Mouse (Mus musculus): Measurements from ENCODE around the gene Lpin2. TPM values are rescaled to one million over a fixed set of nuclear protein-coding genes. Genes with fewer than 3 reads are reported as not detected.

Gene Lpin2
- polyA plus RNA-seq, 1 experiment from 2014 or later, result 37.3 TPM

DNA sequence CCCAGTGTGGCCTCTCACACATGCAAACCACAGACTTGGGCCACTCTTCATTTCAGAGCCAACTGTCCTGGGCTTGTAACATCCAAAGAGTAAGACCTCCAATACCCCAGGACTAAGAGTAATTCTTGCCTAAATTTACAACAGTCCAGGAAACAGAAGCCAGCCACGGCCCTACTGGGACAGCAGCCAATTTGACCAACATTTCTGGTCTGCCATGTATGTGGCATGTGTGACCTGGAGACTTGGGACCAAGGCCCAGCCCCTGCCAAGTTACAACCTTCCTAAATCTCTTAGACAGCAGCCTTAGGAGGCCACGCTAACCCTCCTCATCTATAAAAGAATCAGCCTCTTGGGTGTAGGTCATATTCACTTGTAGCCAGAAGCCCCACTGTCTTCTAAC, 71.0 kb downstream of the Lpin2 start:
- H3K27me3 ChIP-seq, result no peaks in the 10 kb centered on the region
- peaks cover 13% of the 10 kb centered on the region; the same call in 1 of the 2 replicates for H3K36me3 ChIP-seq
- 82% methylated on average over 2 of the region's 2 CpGs for WGBS
- H3K9me3 ChIP-seq (replicated peaks), result no peaks in the 10 kb centered on the region
- H3K4me2 ChIP-seq (replicated peaks), result no peak overlapping the region
- H3K4me3 ChIP-seq (replicated peaks), result no peak overlapping the region
- no peak overlapping the region for H3K27ac ChIP-seq (replicated peaks)
- H3K4me1 ChIP-seq, result peaks cover 28% of the 10 kb centered on the region
- no peak for ATAC-seq (ENCODE audit: insufficient number of reproducible peaks, low FRiP score, low TSS enrichment, low read depth)
- H3K9ac ChIP-seq, result no peak overlapping the region

DNA sequence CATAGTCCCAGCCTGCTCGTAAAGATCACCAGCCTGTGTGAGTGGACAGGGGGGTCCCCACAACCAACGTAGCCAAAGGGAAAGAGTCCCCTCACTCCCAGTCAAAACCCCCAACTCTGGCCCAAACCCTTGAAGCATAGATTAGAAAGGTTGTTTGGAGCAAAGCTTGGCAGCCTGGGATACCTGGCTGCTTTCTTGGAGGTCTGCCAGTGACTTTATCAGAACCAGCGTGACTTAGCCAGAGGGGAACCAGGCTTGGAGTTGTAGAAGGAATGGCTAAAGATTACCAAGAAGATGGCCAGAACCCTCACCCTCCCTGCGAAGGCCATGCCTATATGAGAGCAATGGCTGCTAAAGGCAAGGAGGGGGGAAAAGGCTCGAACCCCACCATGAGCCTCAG, 71.7 kb downstream of the Lpin2 start:
- 69% methylated on average over 5 of the region's 5 CpGs for WGBS
- no peaks in the 10 kb centered on the region for H3K27me3 ChIP-seq
- H3K9me3 ChIP-seq (replicated peaks), result no peaks in the 10 kb centered on the region
- ATAC-seq (ENCODE audit: insufficient number of reproducible peaks, low FRiP score, low TSS enrichment, low read depth), result no peak
- H3K27ac ChIP-seq (replicated peaks), result no peak overlapping the region
- H3K4me1 ChIP-seq, result peaks cover 28% of the 10 kb centered on the region
- no peak overlapping the region for H3K4me2 ChIP-seq (replicated peaks)
- no peak overlapping the region for H3K4me3 ChIP-seq (replicated peaks)
- H3K9ac ChIP-seq, result no peak overlapping the region
- H3K36me3 ChIP-seq, result peaks cover 12% of the 10 kb centered on the region; the same call in 1 of the 2 replicates

DNA sequence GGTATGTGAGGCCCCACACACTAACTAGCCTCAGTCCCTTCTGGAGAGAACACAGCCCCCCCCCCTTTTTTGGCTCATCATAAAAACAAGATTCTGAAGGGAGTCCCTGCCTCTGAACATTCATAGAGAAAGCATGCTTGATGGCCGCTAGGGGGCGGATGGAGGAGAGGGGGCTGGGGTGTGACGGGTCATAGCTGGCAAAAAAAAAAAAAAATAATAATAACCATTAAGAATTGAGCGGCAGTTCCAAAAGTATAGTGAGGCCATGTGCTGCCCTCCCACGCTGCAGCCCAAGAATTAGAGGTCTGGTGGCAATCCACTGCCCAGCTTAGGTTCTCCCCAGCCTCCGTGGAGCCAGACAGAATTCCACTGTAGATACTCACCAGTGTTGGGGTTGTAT, 72.4 kb downstream of the Lpin2 start:
- Histone ChIP-seq H3K4me2 (replicated peaks) (no peak overlapping the region), H3K27me3 (no peaks in the 10 kb centered on the region), H3K9ac (no peak overlapping the region), H3K36me3 (peaks cover 9% of the 10 kb centered on the region; the same call in 1 of the 2 replicates), H3K9me3 (replicated peaks) (no peaks in the 10 kb centered on the region), H3K27ac (replicated peaks) (no peak overlapping the region), H3K4me3 (replicated peaks) (no peak overlapping the region), H3K4me1 (peaks cover 28% of the 10 kb centered on the region)
- no peak for ATAC-seq (ENCODE audit: insufficient number of reproducible peaks, low FRiP score, low TSS enrichment, low read depth)
- 44% methylated on average over 6 of the region's 6 CpGs for WGBS

DNA sequence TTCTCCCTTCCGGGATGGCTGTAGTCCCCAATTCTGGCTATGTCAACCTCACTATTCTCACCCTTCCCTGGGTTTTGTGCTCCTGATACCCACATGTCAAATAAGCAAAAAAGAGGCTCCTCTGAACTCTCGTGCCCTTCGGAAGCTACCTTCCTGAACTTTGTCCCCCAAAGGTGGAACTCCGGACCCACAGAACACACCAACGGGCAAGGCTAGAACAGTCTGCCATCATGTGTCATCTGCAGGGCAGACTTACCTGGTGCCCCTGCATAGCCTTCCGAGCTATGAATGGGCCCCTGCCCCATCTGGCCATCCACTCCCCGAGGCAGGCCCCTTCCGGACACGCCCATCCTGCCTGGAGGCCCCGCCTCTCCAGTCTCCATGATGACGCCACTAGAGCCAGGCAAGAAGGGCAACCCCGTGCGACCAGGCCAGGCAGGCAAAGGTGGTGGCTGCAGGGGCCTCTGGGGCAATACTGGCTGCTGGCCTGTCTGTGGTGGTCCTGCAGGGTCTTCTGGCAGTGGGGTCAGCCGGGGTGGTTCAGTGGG, 73.8 kb downstream of the Lpin2 start:
- Histone ChIP-seq H3K4me3 (replicated peaks) (no peak overlapping the region), H3K27ac (replicated peaks) (no peak overlapping the region), H3K9ac (no peak overlapping the region), H3K4me2 (replicated peaks) (no peak overlapping the region), H3K9me3 (replicated peaks) (no peaks in the 10 kb centered on the region), H3K36me3 (0 out of 2 replicates have a peak, but pooled peaks cover 5% of the 10 kb centered on the region), H3K4me1 (peaks cover 24% of the 10 kb centered on the region), H3K27me3 (no peaks in the 10 kb centered on the region)
- 78% methylated on average over 14 of the region's 14 CpGs for WGBS
- no peak; the same call in 1 of the 2 replicates for ATAC-seq (ENCODE audit: insufficient number of reproducible peaks, low FRiP score, low TSS enrichment, low read depth)

DNA sequence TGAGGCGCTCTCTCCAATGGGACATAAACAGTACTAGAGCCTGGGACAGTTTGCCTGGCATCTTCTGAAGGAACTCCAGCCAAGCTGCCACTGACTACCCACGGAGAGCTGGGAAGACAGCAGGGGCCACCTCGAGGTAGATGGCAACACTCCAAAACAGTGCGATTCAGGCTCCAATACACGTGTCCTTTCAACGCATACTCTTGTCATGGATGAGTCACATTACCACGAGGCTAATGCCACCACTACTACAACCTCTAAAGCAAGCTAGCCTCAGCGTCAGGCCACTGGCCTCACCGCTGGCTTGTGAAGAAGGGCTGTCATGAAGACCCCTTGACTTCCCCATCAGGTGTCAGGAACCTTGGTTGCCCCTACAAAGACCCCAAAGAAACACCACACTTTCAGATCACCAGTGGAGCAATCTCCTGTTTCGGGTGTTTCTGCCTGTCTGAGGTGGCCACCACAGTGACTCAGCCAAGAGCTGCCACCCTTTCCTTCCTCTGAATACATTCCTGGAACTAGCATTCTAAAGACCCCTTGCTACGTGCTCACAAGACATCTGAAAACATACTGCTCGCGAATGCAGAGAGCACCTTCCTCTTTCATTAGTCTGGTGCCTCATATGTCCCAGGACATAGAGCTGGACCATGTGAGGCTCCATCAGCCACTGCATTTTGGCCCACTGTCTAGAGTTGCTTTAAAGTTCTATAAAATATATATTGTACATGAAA, 74.6 kb downstream of the Lpin2 start:
- Histone ChIP-seq H3K4me1 (peaks cover 17% of the 10 kb centered on the region), H3K36me3 (0 out of 2 replicates have a peak, but pooled peaks cover 5% of the 10 kb centered on the region), H3K9ac (no peak overlapping the region), H3K9me3 (replicated peaks) (no peaks in the 10 kb centered on the region), H3K4me2 (replicated peaks) (no peak overlapping the region), H3K27ac (replicated peaks) (no peak overlapping the region), H3K27me3 (no peaks in the 10 kb centered on the region), H3K4me3 (replicated peaks) (no peak overlapping the region)
- WGBS, result 83% methylated on average over 13 of the region's 13 CpGs
- ATAC-seq (ENCODE audit: insufficient number of reproducible peaks, low FRiP score, low TSS enrichment, low read depth), result no peak

DNA sequence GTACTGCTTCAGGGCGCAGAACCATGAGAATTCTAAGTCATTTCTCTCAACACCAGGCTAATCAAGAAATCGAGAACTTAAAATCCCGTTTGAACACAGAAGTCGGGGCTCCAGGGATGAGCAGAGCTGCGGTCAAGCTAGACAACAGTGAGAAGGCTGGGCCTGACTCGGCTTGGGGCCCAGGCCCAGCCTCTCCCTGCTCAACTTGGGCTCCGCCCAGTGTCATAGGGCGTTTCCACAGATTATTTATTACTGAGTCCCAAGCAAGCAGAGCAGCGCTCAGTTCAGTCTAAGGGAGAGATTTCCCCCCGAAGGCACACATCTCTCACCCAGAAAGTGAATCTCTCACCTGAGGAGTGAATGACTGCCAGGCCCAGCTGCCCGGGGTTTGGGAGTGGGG, 77.4 kb downstream of the Lpin2 start:
- no peaks in the 10 kb centered on the region for H3K36me3 ChIP-seq
- no peak for ATAC-seq (ENCODE audit: insufficient number of reproducible peaks, low FRiP score, low TSS enrichment, low read depth)
- H3K4me2 ChIP-seq (replicated peaks), result no peak overlapping the region

DNA sequence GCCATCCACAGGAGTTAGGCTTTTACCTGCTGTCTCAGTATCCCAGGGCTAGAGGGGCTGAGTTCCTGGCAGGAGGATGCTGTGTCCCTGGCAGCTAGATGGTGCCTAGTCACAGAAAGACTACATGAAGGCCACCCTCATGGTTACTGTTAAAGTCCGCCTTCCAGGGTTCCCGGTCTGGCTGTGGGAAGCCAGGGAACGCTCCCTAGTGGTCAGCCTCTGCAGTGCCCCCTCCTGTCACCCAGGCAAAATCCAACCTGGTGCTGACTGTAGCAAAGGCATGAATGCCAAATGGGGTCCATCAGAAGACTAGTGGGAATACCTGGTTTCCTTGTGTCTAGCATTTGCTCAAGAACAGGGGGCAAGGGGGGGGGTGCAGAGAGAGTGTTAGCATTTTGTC, 78.3 kb downstream of the Lpin2 start:
- Histone ChIP-seq H3K27ac (replicated peaks) (no peak overlapping the region), H3K9me3 (replicated peaks) (no peaks in the 10 kb centered on the region), H3K4me3 (replicated peaks) (no peak overlapping the region), H3K9ac (no peak overlapping the region), H3K4me1 (peaks cover 6% of the 10 kb centered on the region; the same call in 1 of the 2 replicates), H3K4me2 (replicated peaks) (no peak overlapping the region), H3K27me3 (no peaks in the 10 kb centered on the region), H3K36me3 (no peaks in the 10 kb centered on the region)
- 35% methylated on average over 3 of the region's 3 CpGs for WGBS
- ATAC-seq (ENCODE audit: insufficient number of reproducible peaks, low FRiP score, low TSS enrichment, low read depth), result no peak

More for the DNA sequence above, 77.4 kb downstream of the Lpin2 start:
- 69% methylated on average over 11 of the region's 11 CpGs for WGBS
- no peak overlapping the region for H3K27ac ChIP-seq (replicated peaks)
- H3K4me1 ChIP-seq, result peaks cover 3% of the 10 kb centered on the region; the same call in 1 of the 2 replicates
- no peak overlapping the region for H3K9ac ChIP-seq
- no peaks in the 10 kb centered on the region for H3K27me3 ChIP-seq
- H3K4me3 ChIP-seq (replicated peaks), result no peak overlapping the region
- H3K9me3 ChIP-seq (replicated peaks), result no peaks in the 10 kb centered on the region

DNA sequence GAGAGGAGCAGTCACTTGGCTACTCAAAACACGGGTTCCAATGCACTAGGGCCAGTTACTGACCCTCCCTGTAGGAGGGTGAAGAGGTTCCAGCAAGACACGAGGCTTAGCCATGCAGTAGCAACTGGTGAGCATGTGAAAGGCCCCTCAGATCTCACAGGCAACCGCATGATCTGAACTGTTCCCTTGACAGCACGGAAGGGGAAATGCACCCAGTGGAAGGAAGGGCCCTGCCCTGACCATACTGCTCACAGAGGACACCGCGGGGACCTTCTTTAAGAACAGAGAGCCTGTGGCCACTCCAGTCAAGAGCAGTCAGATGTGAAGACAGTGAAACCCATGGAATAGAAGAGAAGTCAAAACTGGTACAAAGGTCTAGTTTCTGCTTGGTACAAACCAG, 80.8 kb downstream of the Lpin2 start:
- 78% methylated on average over 6 of the region's 6 CpGs for WGBS
- Histone ChIP-seq H3K27ac (replicated peaks) (no peak overlapping the region), H3K4me2 (replicated peaks) (no peak overlapping the region), H3K4me1 (peaks cover 6% of the 10 kb centered on the region; the same call in 1 of the 2 replicates), H3K9me3 (replicated peaks) (no peaks in the 10 kb centered on the region), H3K27me3 (no peaks in the 10 kb centered on the region), H3K36me3 (no peaks in the 10 kb centered on the region), H3K4me3 (replicated peaks) (no peak overlapping the region), H3K9ac (no peak overlapping the region)
- ATAC-seq (ENCODE audit: insufficient number of reproducible peaks, low FRiP score, low TSS enrichment, low read depth), result no peak

DNA sequence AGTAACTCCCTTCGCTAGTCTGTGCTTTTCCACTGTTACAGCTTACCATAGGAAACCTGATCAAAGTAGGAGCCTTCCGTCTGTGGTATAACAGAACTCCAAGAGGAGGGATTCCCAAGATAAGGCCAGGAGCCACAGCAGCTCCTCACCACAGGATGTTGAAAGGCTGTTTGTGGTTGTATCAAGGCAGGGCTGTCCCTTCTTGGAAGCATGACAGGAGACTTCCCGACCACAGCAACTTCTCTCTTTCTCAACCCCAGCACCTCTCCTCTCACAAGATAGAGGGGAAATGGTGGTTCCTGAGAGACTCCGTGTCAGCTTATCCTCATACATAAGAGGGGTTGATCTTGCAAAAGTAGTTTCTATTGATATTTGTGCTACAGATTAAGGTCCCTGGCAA, 82.4 kb downstream of the Lpin2 start:
- H3K4me2 ChIP-seq (replicated peaks), result no peak overlapping the region
- ATAC-seq (ENCODE audit: insufficient number of reproducible peaks, low FRiP score, low TSS enrichment, low read depth), result no peak
- WGBS, result 61% methylated on average over 4 of the region's 4 CpGs
- H3K27me3 ChIP-seq, result no peaks in the 10 kb centered on the region
- no peak overlapping the region for H3K4me3 ChIP-seq (replicated peaks)
- peaks cover 6% of the 10 kb centered on the region; the same call in 1 of the 2 replicates for H3K4me1 ChIP-seq
- H3K27ac ChIP-seq (replicated peaks), result no peak overlapping the region
- no peaks in the 10 kb centered on the region for H3K9me3 ChIP-seq (replicated peaks)
- no peaks in the 10 kb centered on the region for H3K36me3 ChIP-seq
- no peak overlapping the region for H3K9ac ChIP-seq

DNA sequence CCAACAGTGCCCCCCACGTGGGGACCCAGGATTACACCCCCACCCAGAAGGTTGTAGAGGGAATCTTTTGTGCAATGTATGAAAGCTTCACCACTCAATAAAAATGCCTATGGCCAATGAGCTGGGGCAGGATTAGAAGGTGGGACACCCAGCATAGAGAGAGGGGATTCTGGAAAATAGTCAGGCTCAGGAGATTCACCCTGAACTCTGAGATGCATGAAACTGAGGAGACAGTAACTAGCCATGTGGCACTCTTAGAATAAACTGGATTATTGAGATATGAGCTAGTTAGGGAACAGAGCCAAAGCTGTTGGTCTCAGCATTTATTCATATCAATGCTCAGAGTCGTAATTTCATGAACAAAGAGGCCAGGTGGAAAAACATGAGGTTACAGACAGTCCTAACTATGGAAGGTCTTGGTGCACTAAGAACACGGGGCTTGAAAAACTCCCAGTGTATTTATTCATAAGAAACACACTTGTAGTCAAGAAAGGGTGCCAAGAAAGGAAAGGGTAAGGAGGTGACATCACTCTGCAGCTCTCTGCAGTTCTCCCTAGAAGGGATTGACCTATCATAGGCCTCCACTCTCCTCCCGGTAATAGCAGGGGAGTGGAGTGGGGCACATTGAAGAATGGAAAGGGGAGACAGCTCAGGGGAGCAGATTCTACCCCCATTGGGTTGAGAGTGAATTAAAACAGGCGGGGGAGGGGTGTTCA, 83.1 kb downstream of the Lpin2 start:
- H3K27me3 ChIP-seq, result no peaks in the 10 kb centered on the region
- peak; percentile 35; the same call in 1 of the 2 replicates for ATAC-seq (ENCODE audit: insufficient number of reproducible peaks, low FRiP score, low TSS enrichment, low read depth)
- no peaks in the 10 kb centered on the region for H3K36me3 ChIP-seq
- WGBS, result 68% methylated on average over 5 of the region's 5 CpGs
- H3K4me3 ChIP-seq (replicated peaks), result no peak overlapping the region
- H3K9ac ChIP-seq, result no peak overlapping the region
- H3K27ac ChIP-seq (replicated peaks), result no peak overlapping the region
- H3K4me2 ChIP-seq (replicated peaks), result no peak overlapping the region
- no peaks in the 10 kb centered on the region for H3K9me3 ChIP-seq (replicated peaks)
- peaks cover 6% of the 10 kb centered on the region; the same call in 1 of the 2 replicates for H3K4me1 ChIP-seq

DNA sequence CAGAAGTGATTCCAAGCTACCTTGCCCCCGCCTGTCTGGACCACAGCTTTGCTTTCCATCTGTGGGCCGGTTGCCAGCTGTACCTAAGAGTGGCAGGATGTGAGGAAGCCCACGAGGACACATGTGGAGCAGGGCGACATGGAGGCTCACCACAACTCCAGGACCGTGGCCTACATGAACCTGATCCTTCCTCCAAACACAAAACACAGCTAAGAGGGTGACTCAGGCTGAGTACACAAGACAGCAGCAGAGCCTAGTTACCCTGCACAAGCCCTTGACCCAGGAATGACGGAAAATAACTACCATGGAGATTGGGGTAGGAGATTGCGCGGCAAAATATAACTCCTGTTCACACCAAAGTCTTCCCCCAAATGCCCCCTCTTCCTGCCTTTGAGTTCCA, 85.0 kb downstream of the Lpin2 start:
- Histone ChIP-seq H3K4me3 (replicated peaks) (no peak overlapping the region), H3K9ac (no peak overlapping the region), H3K4me1 (peaks cover 6% of the 10 kb centered on the region; the same call in 1 of the 2 replicates), H3K4me2 (replicated peaks) (no peak overlapping the region), H3K27me3 (no peaks in the 10 kb centered on the region), H3K36me3 (0 out of 2 replicates have a peak, but pooled peaks cover 4% of the 10 kb centered on the region), H3K27ac (replicated peaks) (no peak overlapping the region), H3K9me3 (replicated peaks) (no peaks in the 10 kb centered on the region)
- WGBS, result 74% methylated on average over 8 of the region's 8 CpGs
- ATAC-seq (ENCODE audit: insufficient number of reproducible peaks, low FRiP score, low TSS enrichment, low read depth), result no peak

Data from embryonic facial prominence, embryonic 15.5 days (tissue).